ENCODE assay signal across 9 mouse cellular contexts in genomic region chr8:122314899-122315496, GRCm38 (mm10). TPM values are rescaled to one million over a fixed set of nuclear protein-coding genes. Genes with fewer than 3 reads are reported as not detected.
DNase-seq lines count a peak whose midpoint lies in the region; ATAC-seq and TF ChIP-seq lines count a peak whose summit lies in the region.
"Had no signal": no experiment of that assay in that cellular context is flagged by ENCODE, and none has a peak within 500 bp of the region (broad histone marks: within the 10 kb centered on the region; RNA-seq: fewer than 3 reads in every experiment).

No protein-coding gene starts in this region.

- H3K27me3 ChIP-seq in intestine, embryonic 16.5 days (replicated peaks; ENCODE audit: control insufficient read depth, insufficient read depth, low read length) = no peaks in the 10 kb centered on the region
- H3K27me3 ChIP-seq in liver, embryonic 16.5 days (ENCODE audit: control insufficient read depth, insufficient read depth, low read depth, low read length) = no peaks in the 10 kb centered on the region

- peak overlapping the region; percentile 30; the same call in 1 of the 2 replicates for H3K9ac ChIP-seq in intestine, embryonic 16.5 days (ENCODE audit: low read depth, low read length)
- H3K9ac ChIP-seq in liver, embryonic 16.5 days (ENCODE audit: low read depth, low read length) = peak overlapping the region; percentile 40

- peak overlapping the region; percentile 76 for H3K27ac ChIP-seq in bone marrow macrophage, adult 2 months (ENCODE audit: insufficient read depth, low read depth, low read length)
- H3K27ac ChIP-seq in intestine, embryonic 16.5 days (ENCODE audit: low read length) = peak overlapping the region; percentile 70
- H3K27ac ChIP-seq in liver, embryonic 16.5 days (ENCODE audit: low read length) = peak overlapping the region; percentile 97

- H3K36me3 ChIP-seq in intestine, embryonic 16.5 days (ENCODE audit: control insufficient read depth, insufficient read depth, low read length) = no peaks in the 10 kb centered on the region
- H3K36me3 ChIP-seq in liver, embryonic 16.5 days (ENCODE audit: control insufficient read depth, insufficient read depth) = peaks cover 48% of the 10 kb centered on the region

- TF ChIP-seq CTCF in bone marrow macrophage, adult 2 months (IDR thresholded peaks at IDR 0.05; ENCODE audit: low read depth, low read length) = no peak; the same call in 1 of the 2 replicates

- no peak overlapping the region for H3K4me2 ChIP-seq in intestine, embryonic 16.5 days (ENCODE audit: low read depth, low read length)
- no peak overlapping the region for H3K4me2 ChIP-seq in liver, embryonic 16.5 days (ENCODE audit: low read depth, low read length)

- H3K4me1 ChIP-seq in bone marrow macrophage, adult 2 months (ENCODE audit: control insufficient read depth, insufficient read depth, low read length) = peaks cover 24% of the 10 kb centered on the region
- peaks cover 87% of the 10 kb centered on the region for H3K4me1 ChIP-seq in intestine, embryonic 16.5 days (ENCODE audit: control insufficient read depth, insufficient read depth, low read length)
- peaks cover 100% of the 10 kb centered on the region for H3K4me1 ChIP-seq in liver, embryonic 16.5 days (ENCODE audit: control insufficient read depth, low read depth, low read length)

- TF ChIP-seq POLR2A in bone marrow macrophage, adult 2 months (IDR thresholded peaks at IDR 0.05; ENCODE audit: borderline replicate concordance, low read depth, low read length) = no peak

- H3K9me3 ChIP-seq in intestine, embryonic 16.5 days (ENCODE audit: control insufficient read depth, low read length) = no peaks in the 10 kb centered on the region
- no peaks in the 10 kb centered on the region for H3K9me3 ChIP-seq in liver, embryonic 16.5 days (replicated peaks; ENCODE audit: control insufficient read depth, low read length)

- WGBS in intestine, embryonic 16.5 days = 51% methylated on average over 13 of the region's 13 CpGs
- WGBS in liver, embryonic 16.5 days (ENCODE audit: insufficient replicate concordance) = 37% methylated on average over 13 of the region's 13 CpGs

- ATAC-seq in intestine, embryonic 16.5 days = no peak
- ATAC-seq in liver, embryonic 16.5 days (ENCODE audit: low read depth) = no peak
- no peak for ATAC-seq in inflammation-experienced regulatory T-cells, adult 6 months

- peak overlapping the region; percentile 48 for H3K4me3 ChIP-seq in bone marrow macrophage, adult 2 months (ENCODE audit: insufficient read depth, low read length)
- H3K4me3 ChIP-seq in intestine, embryonic 16.5 days (ENCODE audit: low read length) = no peak overlapping the region
- H3K4me3 ChIP-seq in liver, embryonic 16.5 days (ENCODE audit: low read depth, low read length) = no peak overlapping the region

- intact Hi-C loops in left cerebral cortex, postnatal 4 days (cut with DNase I) = no loop called here
- intact Hi-C loops in left cerebral cortex, postnatal 14 days (cut with DNase I) = no loop called here

- peak; percentile 92 for DNase-seq in 416B (ENCODE audit: low read depth)
- DNase-seq in left cerebral cortex, postnatal 4 days = no peak
- no peak for DNase-seq in ovary, adult 18-20 months (ENCODE audit: low spot score)
- DNase-seq in left cerebral cortex, postnatal 14 days (ENCODE audit: low spot score in 2 of 2) = no peak

RNA-seq across cellular contexts. Expression of gene Zfpm1, which starts 33.1 kb away (rescaled TPM):
- polyA plus RNA-seq in bone marrow macrophage, adult 2 months (2012; ENCODE audit: insufficient read depth, insufficient read length, missing spikeins) = 5.8 and 7.3 TPM in 2 replicates
- 2.6 and 2.7 TPM in 2 replicates for polyA plus RNA-seq in intestine, embryonic 16.5 days (2015; fragmentation: Nextera tagmentation; extraction: Ambion mirVana)
- polyA plus RNA-seq in liver, embryonic 16.5 days (2015; fragmentation: Nextera tagmentation; extraction: Ambion mirVana) = 6.8 and 8.1 TPM in 2 replicates
- total RNA-seq in left cerebral cortex, postnatal 4 days (2021) = 10 to 100 TPM in 1 of 2 experiments, 1 to 10 TPM in 1; 8.6 to 12.2 TPM
- 1 to 10 TPM in 2 of 3 experiments, under 1 TPM in 1; 0.65 to 2.6 (median 1.3) TPM for polyA plus RNA-seq in inflammation-experienced regulatory T-cells, adult 6 months (2017; shearing (Covaris generic))
- total RNA-seq in left cerebral cortex, postnatal 14 days (2021) = 10 to 100 TPM; 20.4 to 25.2 TPM

RNA-seq across cellular contexts. Expression of gene Trhr2, which starts 45.5 kb away (rescaled TPM):
- polyA plus RNA-seq in bone marrow macrophage, adult 2 months (2012; ENCODE audit: insufficient read depth, insufficient read length, missing spikeins) = not detected in 2 replicates
- polyA plus RNA-seq in intestine, embryonic 16.5 days (2015; fragmentation: Nextera tagmentation; extraction: Ambion mirVana) = not detected in 2 replicates
- polyA plus RNA-seq in liver, embryonic 16.5 days (2015; fragmentation: Nextera tagmentation; extraction: Ambion mirVana) = not detected in 2 replicates
- total RNA-seq in left cerebral cortex, postnatal 4 days (2021) = 1 to 10 TPM in 1 of 2 experiments, under 1 TPM in 1; 0.66 to 1.3 TPM
- polyA plus RNA-seq in inflammation-experienced regulatory T-cells, adult 6 months (2017; shearing (Covaris generic)) = not detected
- total RNA-seq in left cerebral cortex, postnatal 14 days (2021) = 1 to 10 TPM; 2.3 to 3.0 TPM
- polyA plus RNA-seq: forebrain, embryonic 11.5 days had no signal
